Mouse (Mus musculus): Measurements from ENCODE around the gene Tefm. TPM values are rescaled to one million over a fixed set of nuclear protein-coding genes. Genes with fewer than 3 reads are reported as not detected.
A peak's percentile ranks its signal among the peaks of the same experiment; 100 is the strongest.
"Not testable (repeated sequence)": the region's sequence is repeated elsewhere in the genome, so short reads cannot be mapped to it uniquely, and the experiment has no call there.

Gene Tefm
- total and polyA plus RNA-seq, 3 experiments, result 14.7 to 28.7 (median 24.4) TPM

DNA sequence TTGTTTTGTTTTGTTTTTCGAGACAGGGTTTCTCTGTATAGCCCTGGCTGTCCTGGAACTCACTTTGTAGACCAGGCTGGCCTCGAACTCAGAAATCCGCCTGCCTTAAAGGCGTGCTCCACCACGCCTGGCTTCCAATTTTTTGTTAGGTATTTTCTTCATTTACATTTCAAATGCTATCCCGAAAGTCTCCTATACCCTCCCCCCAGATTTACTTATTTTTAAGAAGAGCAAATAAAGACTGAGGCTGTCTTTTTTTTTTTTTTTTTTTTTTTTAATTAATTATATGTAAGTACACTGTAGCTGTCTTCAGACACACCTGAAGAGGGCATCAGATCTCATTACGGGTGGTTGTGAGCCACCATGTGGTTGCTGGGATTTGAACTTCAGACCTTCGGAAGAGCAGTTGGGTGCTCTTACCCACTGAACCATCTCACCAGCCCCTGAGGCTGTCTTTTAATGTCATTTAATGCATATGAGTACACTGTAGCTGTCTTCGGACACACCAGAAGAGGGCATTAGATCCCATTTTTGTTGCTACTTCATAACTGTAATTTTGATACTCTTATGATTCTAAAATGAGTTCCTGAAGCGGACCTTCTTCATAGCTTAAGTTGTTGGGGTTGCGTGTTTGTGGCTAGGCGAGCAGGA, 41.2 kb upstream of the Tefm start:
- 42% methylated on average over 12 of the region's 12 CpGs for WGBS
- Histone ChIP-seq H3K27ac (peak overlapping the region; percentile 98), H3K9ac (ENCODE audit: low read depth, low read length) (peak overlapping the region; percentile 24; the same call in 1 of the 2 replicates), H3K4me3 (peak overlapping the region; percentile 99)
- H3K36me3 ChIP-seq (ENCODE audit: control insufficient read depth, insufficient read depth, low read length); H3K79me2 ChIP-seq (replicated peaks; ENCODE audit: control insufficient read depth, insufficient read depth, low read length); H3K4me1 ChIP-seq (ENCODE audit: control insufficient read depth, insufficient read depth, low read length); H3K27me3 ChIP-seq (ENCODE audit: control insufficient read depth, insufficient read depth, low read length); DNase-seq: not testable (repeated sequence)
- TF ChIP-seq CTCF (IDR thresholded peaks at IDR 0.05), result peak; percentile 51
- intact Hi-C loops (cut with DNase I), result loop anchor here (5.0 kb wide), 1 partner anchor 96 kb away; the partner anchor contains the start of gene Atad5

DNA sequence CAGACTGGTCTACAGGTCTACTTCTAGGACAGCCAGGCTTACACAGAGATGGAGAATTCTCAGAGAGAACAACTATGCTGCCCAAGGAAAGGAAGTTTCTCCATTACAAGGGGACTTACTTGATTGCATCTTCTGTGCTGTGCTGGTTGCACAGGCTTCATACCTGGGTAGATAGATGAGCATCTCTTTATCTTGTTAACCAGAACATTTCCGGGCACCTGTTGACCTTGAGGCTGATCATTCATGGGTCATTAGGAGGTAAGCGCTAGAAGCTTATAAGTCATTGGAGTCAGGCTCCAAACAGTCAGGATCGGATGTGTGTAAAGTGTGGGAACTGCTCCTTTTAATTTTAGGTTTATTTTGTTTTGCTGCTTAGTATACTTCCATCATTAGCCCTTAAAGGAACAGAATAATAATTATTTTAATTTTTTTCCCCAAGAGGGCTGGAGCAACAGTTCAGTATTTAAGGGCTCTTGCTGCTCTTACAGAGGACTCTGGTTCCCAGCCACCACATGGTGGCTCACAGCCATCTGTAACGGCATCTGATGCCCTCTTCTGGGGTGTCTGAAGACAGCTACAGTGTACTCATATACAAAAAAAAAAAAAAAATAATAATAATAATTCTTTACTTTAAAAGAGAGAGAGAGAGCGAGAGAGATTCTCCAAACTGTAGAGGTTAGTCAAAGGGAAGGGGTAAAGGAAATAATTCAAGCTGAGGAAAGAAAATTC, 39.2 kb upstream of the Tefm start:
- Histone ChIP-seq H3K36me3 (ENCODE audit: control insufficient read depth, insufficient read depth, low read length) (peaks cover 3% of the 10 kb centered on the region; the same call in 1 of the 2 replicates), H3K4me3 (no peak overlapping the region), H3K79me2 (replicated peaks; ENCODE audit: control insufficient read depth, insufficient read depth, low read length) (no peaks in the 10 kb centered on the region), H3K4me1 (ENCODE audit: control insufficient read depth, insufficient read depth, low read length) (no peaks in the 10 kb centered on the region; the same call in none of the 2 replicates), H3K9ac (ENCODE audit: low read depth, low read length) (no peak overlapping the region), H3K27me3 (ENCODE audit: control insufficient read depth, insufficient read depth, low read length) (no peaks in the 10 kb centered on the region), H3K27ac (no peak overlapping the region)
- 70% methylated on average over 5 of the region's 5 CpGs for WGBS
- TF ChIP-seq POLR2A (IDR thresholded peaks at IDR 0.05; ENCODE audit: insufficient read depth, low read depth, low read length) (0 out of 2 replicates have a peak, but pooled peaks have one; percentile 25), EP300 (IDR thresholded peaks at IDR 0.05; ENCODE audit: insufficient read depth, low read depth, low read length) (no peak), CTCF (IDR thresholded peaks at IDR 0.05) (peak; percentile 22; the same call in 1 of the 2 replicates)
- intact Hi-C loops (cut with DNase I), result loop anchor here (5.0 kb wide), 1 partner anchor 94 kb away; the partner anchor contains the start of gene Atad5
- DNase-seq, result no peak

DNA sequence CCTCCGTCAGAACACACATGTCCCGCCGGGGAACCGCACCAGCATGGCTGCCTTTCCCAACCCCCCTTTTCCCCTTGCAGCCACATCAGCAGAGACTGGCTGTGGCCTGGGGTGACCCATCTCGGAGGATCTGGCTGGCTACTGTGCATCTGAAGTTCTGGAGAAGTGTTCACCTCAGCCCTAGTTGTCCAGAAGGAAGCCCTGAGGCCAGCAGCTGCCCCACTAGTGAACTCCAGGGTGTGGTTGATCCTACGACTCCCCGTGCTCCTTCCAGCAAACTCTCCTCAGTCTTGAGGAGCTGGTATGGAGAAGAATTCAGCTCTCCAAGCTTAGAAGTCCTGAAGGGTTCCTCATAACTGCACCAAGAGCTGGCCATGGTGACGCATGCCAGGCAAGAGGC, 36.3 kb upstream of the Tefm start:
- TF ChIP-seq CTCF (IDR thresholded peaks at IDR 0.05) (no peak), POLR2A (IDR thresholded peaks at IDR 0.05; ENCODE audit: insufficient read depth, low read depth, low read length) (no peak), EP300 (IDR thresholded peaks at IDR 0.05; ENCODE audit: insufficient read depth, low read depth, low read length) (no peak)
- no peaks in the 10 kb centered on the region for H3K79me2 ChIP-seq (replicated peaks; ENCODE audit: control insufficient read depth, insufficient read depth, low read length)
- no peaks in the 10 kb centered on the region; the same call in none of the 2 replicates for H3K4me1 ChIP-seq (ENCODE audit: control insufficient read depth, insufficient read depth, low read length)
- no peak overlapping the region for H3K4me3 ChIP-seq
- H3K27me3 ChIP-seq (ENCODE audit: control insufficient read depth, insufficient read depth, low read length), result no peaks in the 10 kb centered on the region
- intact Hi-C loops (cut with DNase I), result no loop called here
- H3K36me3 ChIP-seq (ENCODE audit: control insufficient read depth, insufficient read depth, low read length), result no peaks in the 10 kb centered on the region
- no peak overlapping the region for H3K9ac ChIP-seq (ENCODE audit: low read depth, low read length)
- H3K27ac ChIP-seq, result peak overlapping the region; percentile 61
- WGBS, result 73% methylated on average over 8 of the region's 8 CpGs
- DNase-seq, result no peak

DNA sequence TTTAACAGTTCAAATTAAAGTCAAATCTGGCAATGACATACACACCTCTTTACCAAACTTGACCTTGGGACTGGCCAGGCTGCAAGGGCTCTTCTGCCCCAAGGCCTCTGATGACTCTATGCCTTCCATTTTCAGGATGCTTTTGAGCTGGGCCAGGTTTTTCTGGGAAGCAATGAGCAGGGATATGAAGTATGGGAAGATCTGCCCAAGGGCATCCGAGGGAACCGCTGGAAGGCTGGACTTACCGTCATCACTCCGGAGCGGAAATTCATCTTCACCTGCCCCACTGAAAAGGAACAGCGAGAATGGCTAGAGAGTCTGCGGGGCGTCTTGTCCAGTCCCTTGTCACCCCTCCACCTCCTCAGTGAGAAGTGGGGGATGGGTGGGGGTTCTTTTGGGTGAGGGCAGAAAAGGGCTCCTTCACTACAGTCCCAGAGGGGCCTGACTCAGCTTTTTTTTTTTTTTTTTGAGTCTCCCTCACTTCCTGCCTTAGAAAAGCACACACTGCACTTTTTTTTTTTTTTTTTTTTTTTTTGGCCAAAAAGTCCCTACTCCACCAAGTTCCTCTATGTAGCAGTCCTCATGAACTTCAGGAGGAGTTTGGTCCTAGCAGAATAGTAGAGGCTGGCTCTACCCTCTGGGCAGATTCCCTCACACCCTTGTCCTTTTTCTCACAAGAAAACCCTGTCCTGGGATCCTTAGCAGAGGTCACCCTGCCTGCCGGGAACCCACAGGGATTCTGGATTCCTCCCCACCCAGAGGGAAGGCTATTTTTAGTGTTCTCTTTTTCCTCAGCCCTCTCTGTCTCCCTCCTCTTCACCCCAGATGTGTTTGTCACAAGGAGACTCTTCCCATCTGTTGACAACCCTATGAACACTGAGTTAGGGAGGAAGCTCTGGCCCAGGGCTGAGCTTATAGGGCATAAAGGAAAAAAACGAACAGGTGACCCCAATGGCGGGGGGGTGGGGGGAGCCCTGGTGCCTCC, 35.2 kb upstream of the Tefm start:
- H3K4me1 ChIP-seq (ENCODE audit: control insufficient read depth, insufficient read depth, low read length), result no peaks in the 10 kb centered on the region; the same call in 1 of the 2 replicates
- no peaks in the 10 kb centered on the region for H3K79me2 ChIP-seq (replicated peaks; ENCODE audit: control insufficient read depth, insufficient read depth, low read length)
- no peaks in the 10 kb centered on the region for H3K36me3 ChIP-seq (ENCODE audit: control insufficient read depth, insufficient read depth, low read length)
- H3K4me3 ChIP-seq, result no peak overlapping the region
- intact Hi-C loops (cut with DNase I), result no loop called here
- peak overlapping the region; percentile 61 for H3K27ac ChIP-seq
- no peak overlapping the region for H3K9ac ChIP-seq (ENCODE audit: low read depth, low read length)
- no peak for TF ChIP-seq CTCF (IDR thresholded peaks at IDR 0.05)
- TF ChIP-seq POLR2A (IDR thresholded peaks at IDR 0.05; ENCODE audit: insufficient read depth, low read depth, low read length), result no peak
- TF ChIP-seq EP300 (IDR thresholded peaks at IDR 0.05; ENCODE audit: insufficient read depth, low read depth, low read length), result no peak
- DNase-seq, result peak in 1 of 2 experiments; percentile 48
- no peaks in the 10 kb centered on the region for H3K27me3 ChIP-seq (ENCODE audit: control insufficient read depth, insufficient read depth, low read length)
- 62% methylated on average over 11 of the region's 11 CpGs for WGBS

DNA sequence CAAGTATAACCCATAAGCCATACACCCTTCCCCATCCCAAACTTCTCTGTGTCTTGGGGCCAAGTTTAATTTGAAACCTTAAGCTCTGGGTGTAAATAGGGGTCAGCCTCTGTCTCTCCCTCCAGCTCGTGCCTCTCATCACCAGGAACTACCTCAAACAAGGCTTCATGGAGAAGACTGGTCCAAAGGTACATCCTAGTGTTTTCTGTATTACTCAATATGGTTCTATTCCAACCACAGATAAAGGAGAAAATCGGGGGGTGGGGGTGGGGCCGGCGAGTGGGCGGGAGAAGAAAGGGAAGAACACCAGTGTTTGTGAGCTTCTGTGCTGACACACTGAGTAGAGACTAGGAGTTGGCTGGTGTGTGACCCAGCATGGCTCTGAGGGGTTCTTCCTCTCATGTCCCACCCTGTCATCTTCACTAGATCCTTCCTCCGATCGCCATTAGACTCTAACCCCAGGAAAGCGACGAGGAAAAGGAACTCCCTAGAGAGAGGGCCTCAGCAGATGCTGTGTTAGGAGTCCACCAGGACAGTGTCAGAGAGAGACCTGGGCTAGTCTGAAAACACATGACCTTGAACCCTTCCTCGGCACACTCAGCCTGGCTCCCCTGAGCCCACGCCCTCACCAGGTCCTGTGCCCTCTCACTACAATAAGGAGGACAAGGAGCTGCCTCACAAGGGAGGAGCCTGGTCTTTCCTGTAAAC, 32.1 kb upstream of the Tefm start:
- H3K27me3 ChIP-seq (ENCODE audit: control insufficient read depth, insufficient read depth, low read length), result no peaks in the 10 kb centered on the region
- no peak overlapping the region for H3K4me3 ChIP-seq
- intact Hi-C loops (cut with DNase I), result no loop called here
- DNase-seq, result no peak
- 72% methylated on average over 11 of the region's 11 CpGs for WGBS
- no peaks in the 10 kb centered on the region for H3K79me2 ChIP-seq (replicated peaks; ENCODE audit: control insufficient read depth, insufficient read depth, low read length)
- H3K36me3 ChIP-seq (ENCODE audit: control insufficient read depth, insufficient read depth, low read length), result no peaks in the 10 kb centered on the region
- H3K4me1 ChIP-seq (ENCODE audit: control insufficient read depth, insufficient read depth, low read length), result peaks cover 7% of the 10 kb centered on the region
- H3K27ac ChIP-seq, result no peak overlapping the region; the same call in 1 of the 2 replicates
- no peak overlapping the region for H3K9ac ChIP-seq (ENCODE audit: low read depth, low read length)
- TF ChIP-seq POLR2A (IDR thresholded peaks at IDR 0.05; ENCODE audit: insufficient read depth, low read depth, low read length) (no peak), CTCF (IDR thresholded peaks at IDR 0.05) (no peak), EP300 (IDR thresholded peaks at IDR 0.05; ENCODE audit: insufficient read depth, low read depth, low read length) (no peak)

All from heart, adult 2 months (tissue).